Mouse (Mus musculus) cortical plate, adult 2 months (tissue): ENCODE measurements around the gene Rgs6.

Experiments
- CTCF ChIP-seq: fragments of 200-500 bp; IDR thresholded peaks from 2 replicates; pipeline ENCODE4 v1.5.1; 2011; ENCODE audit warnings: mild to moderate bottlenecking, control low read depth, low read length; ENCODE audit not compliant: insufficient read depth; ENCODE audit errors: extremely low read depth
- POLR2A ChIP-seq: fragments of 200-500 bp; IDR thresholded peaks from 2 replicates; pipeline ENCODE4 v1.6.1; 2011; ENCODE audit warnings: mild to moderate bottlenecking, low read length, control low read depth; ENCODE audit not compliant: insufficient read depth; ENCODE audit errors: extremely low read depth

DNA sequence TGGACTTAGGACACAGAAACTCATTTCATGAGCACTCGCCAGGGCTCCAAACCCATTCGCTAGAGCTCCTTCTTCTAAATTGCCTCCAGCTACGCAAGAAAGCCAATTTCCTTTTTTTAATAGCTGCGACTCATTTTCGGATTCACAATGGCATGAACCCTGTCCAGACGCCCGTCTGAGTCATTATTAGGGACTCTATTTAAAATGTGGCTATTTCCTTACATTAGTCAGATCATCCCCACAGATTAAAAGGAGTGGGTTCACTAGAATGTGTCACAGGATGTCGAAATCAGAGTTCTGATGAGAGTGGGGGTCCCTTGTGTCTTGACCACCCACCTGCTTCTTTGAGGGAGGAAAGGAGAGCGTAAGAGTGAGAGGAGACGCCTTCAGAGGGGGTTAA, 112.1 kb downstream of the Rgs6 start:
- TF ChIP-seq CTCF, result no peak
- TF ChIP-seq POLR2A, result no peak
